Mouse (Mus musculus) E14TG2a.4 (cell line): ENCODE results near the gene Zfp786.

Source experiments
- CTCF ChIP-seq: conservative IDR thresholded peaks from 2 replicates; pipeline ENCODE4 v1.5.1; 2014; ENCODE audit warnings: low read length
- NANOG ChIP-seq: IDR thresholded peaks from 2 replicates; pipeline ENCODE4 v1.6.1; 2014; ENCODE audit warnings: borderline replicate concordance, low read length, mixed read lengths

GRCm38 (mm10) chr6:47880166-47880565, 49.5 kb upstream of the Zfp786 start:
- TF ChIP-seq CTCF (no peak), NANOG (no peak)
